Mouse (Mus musculus) cerebellum, adult 2 months (tissue): ENCODE measurements at regions not wholly inside any gene's neighbourhood (a gene's known extent, or its start where the extent isn't known, plus 50 kb on each side); places are given as distances from the start of the nearest gene placed in this dataset.

ENCODE experiments used
- DNase-seq, 2 experiments: peaks; one replicate each; pipeline ENCODE4 v3.0.0; 2021
- H3K27ac ChIP-seq: fragments of 200-500 bp; 2 replicates; pipeline ENCODE4 v1.5.1; 2012; ENCODE audit warnings: low read length, control low read depth, inconsistent platforms; ENCODE audit not compliant: insufficient read depth
- H3K27me3 ChIP-seq: fragments of 200-500 bp; 2 replicates; pipeline ENCODE4 v1.6.1; 2012; ENCODE audit warnings: inconsistent platforms, mild to moderate bottlenecking, low read length, moderate library complexity; ENCODE audit not compliant: control insufficient read depth, insufficient read depth
- H3K4me1 ChIP-seq: fragments of 200-500 bp; 2 replicates; pipeline ENCODE4 v1.6.1; 2011; ENCODE audit warnings: low read length; ENCODE audit not compliant: control insufficient read depth, insufficient read depth
- H3K4me3 ChIP-seq: fragments of 200-500 bp; replicated peaks from 2 replicates; pipeline ENCODE3; 2011; ENCODE audit warnings: mild to moderate bottlenecking, low read depth, low read length, control low read depth; ENCODE audit not compliant: insufficient read depth
- CTCF ChIP-seq: fragments of 200-500 bp; IDR thresholded peaks from 2 replicates; pipeline ENCODE4 v1.5.1; 2011; ENCODE audit warnings: low read depth, mild to moderate bottlenecking, control low read depth, low read length, moderate library complexity, borderline replicate concordance; ENCODE audit not compliant: insufficient read depth
- POLR2A ChIP-seq: fragments of 200-500 bp; IDR thresholded peaks from 2 replicates; pipeline ENCODE4 v1.6.1; 2011; ENCODE audit warnings: low read length, control low read depth, borderline replicate concordance; ENCODE audit not compliant: insufficient read depth
- WGBS: fragments of 180-500 bp; shearing (Covaris S2); methylation state at CpG from one replicate; pipeline ENCODE4 v1.1.7; 2018; 5-methylcytosine and 5-hydroxymethylcytosine counted together

DNA sequence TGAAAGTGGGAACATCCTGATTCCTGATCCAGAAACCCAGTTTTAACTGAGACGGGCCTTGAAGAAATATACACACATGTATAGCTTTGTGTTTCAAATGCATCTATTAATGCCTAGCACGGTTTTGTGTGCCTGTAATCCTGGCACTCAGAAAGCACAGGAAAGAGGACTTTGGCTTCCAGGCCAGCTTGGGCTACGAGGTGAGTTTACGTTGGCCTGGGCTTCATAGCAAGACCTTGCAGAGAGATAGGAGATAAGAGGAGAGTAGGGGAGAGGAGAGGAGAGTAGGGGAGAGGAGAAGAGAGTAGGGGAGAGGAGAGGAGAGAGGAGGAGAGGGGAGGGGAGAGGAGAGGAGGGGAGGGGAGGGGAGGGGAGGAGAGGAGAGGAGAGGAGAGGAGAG, 234.9 kb upstream of the Klf4 start:
- WGBS: 88% methylated on average over 4 of the region's 4 CpGs
- Histone ChIP-seq H3K4me1 (no peaks in the 10 kb centered on the region), H3K4me3 (no peak overlapping the region), H3K27ac (no peak overlapping the region), H3K27me3 (no peaks in the 10 kb centered on the region)
- no peak for DNase-seq
- TF ChIP-seq CTCF: no peak
- no peak for TF ChIP-seq POLR2A

DNA sequence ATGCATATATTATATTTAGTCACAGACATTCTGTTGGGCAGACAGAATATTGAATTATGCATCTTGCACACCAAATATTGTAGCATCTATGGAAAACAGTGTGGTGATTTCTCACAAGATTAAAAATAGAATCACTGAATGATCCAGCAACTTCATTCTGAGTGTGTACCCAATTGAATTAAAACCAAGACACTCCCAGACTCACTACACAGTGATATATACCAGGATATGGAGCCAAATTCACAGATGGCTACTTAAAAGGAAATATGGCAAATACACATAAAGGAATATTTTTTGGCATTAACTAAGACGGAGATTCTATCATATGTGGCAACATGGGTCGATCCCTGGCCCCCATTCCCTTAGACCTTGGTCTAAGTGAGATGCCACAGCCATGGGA, 233.5 kb upstream of the Klf4 start:
- H3K4me3 ChIP-seq: no peak overlapping the region
- no peaks in the 10 kb centered on the region for H3K4me1 ChIP-seq
- no peak for DNase-seq
- no peak overlapping the region for H3K27ac ChIP-seq
- TF ChIP-seq POLR2A (no peak), CTCF (no peak)
- H3K27me3 ChIP-seq: no peaks in the 10 kb centered on the region
- WGBS: 75% methylated on average over 2 of the region's 2 CpGs

DNA sequence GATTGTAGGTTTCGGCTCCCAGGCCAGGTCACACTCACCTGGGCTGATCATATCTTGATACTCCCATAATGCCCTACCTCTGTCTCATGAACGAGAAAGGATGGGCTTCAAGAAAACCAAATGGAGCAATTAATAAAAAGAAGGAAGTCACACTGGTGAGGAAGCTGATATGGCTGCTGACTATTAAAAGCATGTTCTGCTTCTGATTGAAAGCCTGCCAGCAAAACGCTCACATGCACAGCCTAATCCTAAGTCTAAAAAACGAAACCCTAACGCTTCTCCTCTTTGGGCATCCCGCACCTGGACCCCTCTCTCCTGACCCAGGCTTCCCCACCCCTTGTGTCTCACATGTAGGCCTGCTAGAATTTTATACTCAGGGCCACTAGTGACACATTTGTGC, 230.8 kb upstream of the Klf4 start:
- H3K27me3 ChIP-seq: no peaks in the 10 kb centered on the region
- no peak for DNase-seq
- no peak for TF ChIP-seq CTCF
- TF ChIP-seq POLR2A: no peak
- 77% methylated on average over 6 of the region's 6 CpGs for WGBS
- no peak overlapping the region for H3K27ac ChIP-seq
- no peaks in the 10 kb centered on the region for H3K4me1 ChIP-seq
- no peak overlapping the region for H3K4me3 ChIP-seq

DNA sequence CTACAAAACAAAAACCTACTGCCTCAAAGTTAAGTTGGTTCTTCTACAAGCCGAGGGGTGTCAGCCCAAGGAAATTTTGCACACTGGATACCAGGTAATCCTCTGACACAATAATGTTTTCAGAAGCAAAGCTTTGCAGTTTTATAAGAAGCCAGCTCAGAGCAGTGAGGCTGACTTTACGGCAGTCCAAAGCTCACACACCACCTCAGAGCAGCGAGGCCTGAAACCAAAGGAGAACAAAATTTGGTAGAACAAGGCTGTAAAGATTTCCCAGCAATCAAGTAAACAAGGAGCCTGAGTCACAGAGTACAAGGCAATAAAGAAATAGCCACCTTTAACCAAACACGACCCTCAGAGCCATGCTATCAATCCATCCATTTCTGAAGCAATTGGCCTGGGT, 230.1 kb upstream of the Klf4 start:
- 92% methylated on average over 4 of the region's 4 CpGs for WGBS
- Histone ChIP-seq H3K4me3 (no peak overlapping the region), H3K27ac (no peak overlapping the region), H3K27me3 (no peaks in the 10 kb centered on the region; the same call in 1 of the 2 replicates), H3K4me1 (no peaks in the 10 kb centered on the region)
- no peak for TF ChIP-seq CTCF
- TF ChIP-seq POLR2A: no peak
- no peak for DNase-seq

DNA sequence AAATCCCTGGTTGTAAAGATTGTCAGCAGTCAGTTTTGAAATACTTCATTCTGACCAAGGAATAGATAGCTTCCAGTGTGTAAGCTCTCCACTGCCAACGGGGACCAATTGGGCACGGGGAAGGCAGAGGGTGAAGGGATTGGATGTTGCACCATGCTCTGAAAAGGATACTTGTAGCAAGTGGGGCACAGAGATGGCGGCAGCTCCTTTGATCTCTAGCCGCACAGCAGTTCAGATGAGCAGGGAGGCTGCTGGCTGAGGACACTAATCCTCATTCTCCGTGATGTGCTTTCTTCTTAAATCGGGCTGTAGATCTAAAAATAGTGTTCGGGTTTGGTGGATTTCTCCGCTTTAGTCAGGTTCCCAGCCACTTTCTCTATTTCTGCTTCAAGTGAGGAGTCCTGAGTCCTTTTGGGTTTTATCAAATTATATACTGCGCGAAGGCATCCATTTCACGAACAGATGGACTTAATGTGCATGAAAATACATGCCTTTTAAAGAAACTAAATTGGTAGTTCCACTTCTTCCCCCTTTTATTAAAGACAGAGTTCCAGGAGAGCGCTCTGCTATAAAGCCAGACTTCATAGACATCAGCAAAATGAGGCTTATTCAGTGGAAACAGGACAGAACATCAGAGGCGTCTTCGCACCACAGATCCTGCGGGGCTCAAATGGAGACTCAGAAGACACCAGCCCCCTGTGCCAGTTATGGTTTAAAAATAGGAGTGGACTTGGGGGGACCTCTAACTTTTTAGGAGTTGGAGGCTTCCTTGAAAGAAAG, 225.1 kb upstream of the Klf4 start:
- DNase-seq: no peak
- no peak overlapping the region for H3K4me3 ChIP-seq

DNA sequence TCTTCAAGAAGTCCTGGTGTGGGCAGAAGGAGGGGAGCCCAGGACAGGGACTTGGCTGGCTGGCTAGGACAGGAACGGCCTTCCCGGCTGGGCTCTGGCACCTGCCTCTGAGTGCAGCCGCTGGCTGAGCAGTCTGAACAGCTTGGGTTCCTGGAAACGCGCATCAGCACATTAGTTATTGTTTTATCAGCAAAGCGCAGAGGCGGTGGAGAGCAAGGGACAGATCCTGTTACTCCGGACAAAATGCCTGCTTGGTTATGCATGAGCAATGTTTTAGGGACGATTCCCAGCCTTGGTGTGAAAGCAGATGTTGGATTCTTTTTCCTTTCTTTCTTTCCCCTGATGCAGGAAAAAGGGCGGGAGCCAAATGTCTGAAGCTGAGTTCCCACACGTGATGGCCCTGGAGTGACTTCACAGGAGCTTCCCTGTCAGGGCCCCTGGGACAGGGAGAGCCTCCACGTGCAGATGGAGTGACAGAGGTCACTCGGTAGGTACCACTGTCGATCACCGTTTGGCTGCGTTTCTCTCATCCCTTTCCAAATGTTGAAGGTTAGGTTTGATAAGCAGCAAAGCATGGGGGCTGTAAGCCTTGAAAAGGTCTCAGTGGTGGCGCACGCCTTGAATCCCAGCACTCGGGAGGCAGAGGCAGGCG, 217.8 kb upstream of the Klf4 start:
- WGBS: 26% methylated on average over 20 of the region's 20 CpGs
- Histone ChIP-seq H3K4me1 (no peaks in the 10 kb centered on the region), H3K4me3 (no peak overlapping the region), H3K27me3 (no peaks in the 10 kb centered on the region; the same call in 1 of the 2 replicates), H3K27ac (no peak overlapping the region)
- no peak for TF ChIP-seq POLR2A
- TF ChIP-seq CTCF: no peak
- no peak for DNase-seq

More for the DNA sequence above, 225.1 kb upstream of the Klf4 start:
- TF ChIP-seq CTCF (no peak), POLR2A (no peak)
- no peaks in the 10 kb centered on the region for H3K4me1 ChIP-seq
- H3K27ac ChIP-seq: no peak overlapping the region
- H3K27me3 ChIP-seq: no peaks in the 10 kb centered on the region; the same call in 1 of the 2 replicates
- WGBS: 39% methylated on average over 15 of the region's 15 CpGs

DNA sequence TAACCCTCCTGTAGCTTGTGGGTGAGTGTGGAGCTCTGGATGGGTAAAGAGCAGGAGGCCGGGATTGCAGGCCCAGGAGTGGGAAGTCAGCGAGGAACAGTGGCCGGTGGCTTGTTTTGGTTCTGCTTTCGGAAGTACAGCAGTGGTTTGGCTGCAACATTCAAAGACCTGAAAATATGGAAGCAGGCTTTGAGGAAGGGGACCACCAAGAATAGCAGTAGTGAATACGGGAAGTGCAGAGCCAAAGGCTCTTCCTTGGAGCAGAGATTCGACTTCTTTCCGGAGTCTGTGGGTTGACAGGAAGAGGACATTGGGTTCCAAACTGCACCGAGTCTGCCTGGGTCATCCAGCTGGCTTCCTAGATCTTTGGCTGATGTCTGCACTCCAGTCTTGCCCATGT, 209.1 kb upstream of the Klf4 start:
- 92% methylated on average over 8 of the region's 8 CpGs for WGBS
- no peak overlapping the region for H3K27ac ChIP-seq
- TF ChIP-seq POLR2A: no peak
- TF ChIP-seq CTCF: no peak
- no peak for DNase-seq
- H3K4me3 ChIP-seq: no peak overlapping the region
- H3K4me1 ChIP-seq: no peaks in the 10 kb centered on the region
- H3K27me3 ChIP-seq: no peaks in the 10 kb centered on the region

DNA sequence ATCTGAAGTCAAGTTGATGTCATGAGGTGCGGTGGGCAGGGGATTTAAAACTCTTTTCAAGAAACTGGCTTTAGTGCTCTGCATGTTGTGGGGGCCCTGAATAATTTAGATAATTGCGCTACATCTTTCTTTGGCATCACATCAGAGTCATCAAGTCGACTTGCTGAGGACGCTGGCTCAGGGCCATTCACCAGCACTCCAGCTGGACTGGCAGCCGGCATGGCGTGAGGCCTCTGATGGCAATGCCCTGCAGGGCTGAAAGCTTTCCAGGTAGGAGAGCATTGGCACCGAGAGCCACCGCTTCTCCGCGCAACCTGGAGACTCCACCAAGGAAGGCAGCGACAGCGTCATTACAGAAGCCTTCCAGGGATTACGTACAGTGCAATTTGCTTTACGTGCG, 207.8 kb upstream of the Klf4 start:
- H3K4me1 ChIP-seq: no peaks in the 10 kb centered on the region
- H3K27me3 ChIP-seq: no peaks in the 10 kb centered on the region
- 9% methylated on average over 15 of the region's 15 CpGs for WGBS
- no peak overlapping the region for H3K27ac ChIP-seq
- H3K4me3 ChIP-seq: no peak overlapping the region
- TF ChIP-seq POLR2A: no peak
- TF ChIP-seq CTCF: no peak
- DNase-seq: peak; percentile 73 to 84
